Mouse (Mus musculus): Measurements from ENCODE around the gene Suclg1.

Gene Suclg1

GRCm38 (mm10) chr6:73248237-73249048 is at the start of gene Suclg1:
Suclg1 (plus strand) TSS chr6:73248382.
- in situ Hi-C loops (cut with MboI; ENCODE audit: low pct_unique_long_range_greater_than_20kb in 1 of 2, low sequenced_read_pairs in 2 of 2, unreplicated experiment in 1 of 2), result no loop called here

GRCm38 (mm10) chr6:73203724-73204123 is 44.5 kb upstream of the Suclg1 start:
- in situ Hi-C loops (cut with MboI; ENCODE audit: low pct_unique_long_range_greater_than_20kb in 1 of 2, low sequenced_read_pairs in 2 of 2, unreplicated experiment in 1 of 2), result no loop called here

GRCm38 (mm10) chr6:73204937-73205336 is 43.2 kb upstream of the Suclg1 start:
- in situ Hi-C loops (cut with MboI; ENCODE audit: low pct_unique_long_range_greater_than_20kb in 1 of 2, low sequenced_read_pairs in 2 of 2, unreplicated experiment in 1 of 2), result no loop called here

DNA sequence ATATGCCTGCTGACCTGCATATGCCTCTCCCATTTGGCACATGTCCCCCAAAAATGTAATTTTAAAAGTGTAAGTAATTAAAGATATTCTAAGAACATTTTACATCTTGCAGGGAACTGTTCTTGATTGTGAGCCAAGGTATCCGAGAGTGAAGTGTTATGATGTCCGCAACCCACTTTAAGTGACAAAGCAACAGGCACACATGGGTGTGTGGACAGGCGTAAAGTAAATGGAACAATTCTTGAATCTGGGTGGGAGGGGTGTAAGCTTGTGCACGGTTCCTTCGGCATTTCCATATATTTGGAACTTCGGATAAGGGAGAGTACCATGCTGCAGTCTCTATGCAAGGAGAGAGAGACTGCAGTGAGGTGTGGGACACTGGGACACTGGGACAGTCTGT is 38.6 kb upstream of the Suclg1 start:
- in situ Hi-C loops (cut with MboI; ENCODE audit: low pct_unique_long_range_greater_than_20kb in 1 of 2, low sequenced_read_pairs in 2 of 2, unreplicated experiment in 1 of 2), result no loop called here

GRCm38 (mm10) chr6:73210445-73210972 is 37.7 kb upstream of the Suclg1 start:
- in situ Hi-C loops (cut with MboI; ENCODE audit: low pct_unique_long_range_greater_than_20kb in 1 of 2, low sequenced_read_pairs in 2 of 2, unreplicated experiment in 1 of 2), result no loop called here

DNA sequence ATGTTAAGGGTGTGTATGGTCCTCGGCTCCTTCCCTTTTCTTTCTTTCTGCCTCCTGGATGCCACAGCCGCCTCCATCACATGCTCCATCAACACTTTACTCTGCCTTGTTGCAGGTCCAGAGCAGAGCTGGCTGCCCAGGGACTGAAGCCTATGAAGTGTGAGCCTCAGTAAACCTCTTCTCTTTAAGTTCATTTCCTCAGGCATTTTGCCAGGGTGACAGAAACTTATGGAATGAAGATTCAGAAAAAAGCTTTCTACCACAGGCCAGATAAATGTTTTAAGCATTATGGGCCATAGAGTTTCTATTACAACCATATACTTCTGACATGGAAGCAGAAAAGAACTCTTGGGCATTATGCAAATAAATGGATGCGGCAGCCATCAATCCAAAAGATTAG is 37.1 kb upstream of the Suclg1 start:
- in situ Hi-C loops (cut with MboI; ENCODE audit: low pct_unique_long_range_greater_than_20kb in 1 of 2, low sequenced_read_pairs in 2 of 2, unreplicated experiment in 1 of 2), result no loop called here

GRCm38 (mm10) chr6:73211602-73212001 is 36.6 kb upstream of the Suclg1 start:
- in situ Hi-C loops (cut with MboI; ENCODE audit: low pct_unique_long_range_greater_than_20kb in 1 of 2, low sequenced_read_pairs in 2 of 2, unreplicated experiment in 1 of 2), result no loop called here

- in situ Hi-C loops (cut with MboI; ENCODE audit: low pct_unique_long_range_greater_than_20kb in 1 of 2, low sequenced_read_pairs in 2 of 2, unreplicated experiment in 1 of 2), result loop anchor here in 1 of 2 experiments (10.0 kb wide), 2 partner anchors 77 to 177 kb away; no protein-coding TSS in a partner anchor
Measured at GRCm38 (mm10) chr6:73221189-73221957, 26.8 kb upstream of the Suclg1 start, which contains the start of gene Dnah6. Dnah6 (minus strand) TSS chr6:73221651.

DNA sequence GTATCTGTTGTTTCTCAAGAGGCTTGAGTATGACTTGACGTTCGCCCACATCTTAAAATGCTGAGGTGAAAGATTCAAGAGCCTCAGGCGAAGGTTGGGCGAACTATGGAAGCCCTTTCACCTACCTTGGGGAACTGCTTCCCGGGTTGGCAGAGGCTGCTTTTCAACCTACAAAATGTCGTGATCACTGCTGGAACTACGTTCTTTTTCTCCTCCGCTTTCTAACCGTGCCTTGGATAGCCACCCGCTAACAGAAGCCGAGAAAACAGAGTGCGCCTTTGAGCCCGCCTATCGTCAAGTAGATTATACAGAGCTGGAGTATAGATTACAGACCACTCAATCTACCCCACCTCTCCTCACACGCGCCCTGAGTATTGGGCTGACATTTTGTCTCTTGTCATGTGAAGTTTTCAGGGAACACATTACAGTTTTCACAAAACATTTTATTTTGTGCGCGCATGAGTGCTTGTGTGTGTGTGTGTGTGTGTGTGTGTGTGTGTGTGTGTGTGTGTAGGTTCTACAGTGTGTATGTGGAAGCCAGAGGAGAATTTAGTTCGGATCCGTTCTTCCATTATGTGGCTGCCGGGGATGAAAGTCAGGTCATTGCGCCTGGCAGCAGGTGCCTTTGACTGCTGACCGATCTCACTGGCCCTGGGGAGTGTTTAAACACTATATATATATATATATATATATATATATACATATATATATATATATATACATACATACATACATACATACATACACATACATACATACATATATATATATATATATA is 26.0 kb upstream of the Suclg1 start:
- in situ Hi-C loops (cut with MboI; ENCODE audit: low pct_unique_long_range_greater_than_20kb in 1 of 2, low sequenced_read_pairs in 2 of 2, unreplicated experiment in 1 of 2), result loop anchor here in 1 of 2 experiments (10.0 kb wide), 2 partner anchors 77 to 177 kb away; no protein-coding TSS in a partner anchor

DNA sequence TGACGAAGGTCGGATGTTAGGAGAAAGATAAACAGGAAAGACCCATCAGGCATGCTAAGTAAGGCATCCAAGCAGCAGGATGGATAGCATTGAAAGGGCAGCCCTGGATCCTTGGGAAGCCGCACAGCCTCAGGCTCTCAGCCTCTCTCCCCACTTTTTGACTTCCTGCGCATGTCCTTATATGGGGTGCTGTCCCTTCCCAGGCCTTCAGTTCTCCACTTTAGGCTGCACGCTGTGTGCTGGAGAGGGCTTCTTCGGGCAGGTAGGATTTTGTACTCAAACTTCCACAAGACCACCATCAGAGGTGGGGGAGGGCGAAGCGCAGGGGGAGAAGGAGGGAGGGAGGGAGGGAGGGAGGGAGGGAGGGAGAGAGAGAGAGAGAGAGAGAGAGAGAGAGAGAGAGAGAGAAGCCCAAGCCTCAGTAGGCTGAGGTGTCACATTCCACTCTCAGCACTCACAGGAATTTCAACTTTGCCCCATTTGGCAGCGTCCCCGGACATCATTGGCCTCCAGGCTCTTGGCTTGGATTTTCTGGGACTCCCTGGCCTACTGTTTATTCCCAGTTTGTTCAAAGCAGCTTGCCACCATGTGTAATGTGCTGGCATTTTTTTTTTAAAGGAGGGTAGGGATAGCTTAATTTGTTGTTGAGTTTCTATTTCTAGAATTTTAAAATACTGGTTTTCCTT is 25.2 kb upstream of the Suclg1 start:
- in situ Hi-C loops (cut with MboI; ENCODE audit: low pct_unique_long_range_greater_than_20kb in 1 of 2, low sequenced_read_pairs in 2 of 2, unreplicated experiment in 1 of 2), result loop anchor here in 1 of 2 experiments (10.0 kb wide), 2 partner anchors 78 to 178 kb away; no protein-coding TSS in a partner anchor

GRCm38 (mm10) chr6:73227376-73228158 is 20.6 kb upstream of the Suclg1 start:
- in situ Hi-C loops (cut with MboI; ENCODE audit: low pct_unique_long_range_greater_than_20kb in 1 of 2, low sequenced_read_pairs in 2 of 2, unreplicated experiment in 1 of 2), result loop anchor here in 1 of 2 experiments (10.0 kb wide), 2 partner anchors 83 to 183 kb away; no protein-coding TSS in a partner anchor

DNA sequence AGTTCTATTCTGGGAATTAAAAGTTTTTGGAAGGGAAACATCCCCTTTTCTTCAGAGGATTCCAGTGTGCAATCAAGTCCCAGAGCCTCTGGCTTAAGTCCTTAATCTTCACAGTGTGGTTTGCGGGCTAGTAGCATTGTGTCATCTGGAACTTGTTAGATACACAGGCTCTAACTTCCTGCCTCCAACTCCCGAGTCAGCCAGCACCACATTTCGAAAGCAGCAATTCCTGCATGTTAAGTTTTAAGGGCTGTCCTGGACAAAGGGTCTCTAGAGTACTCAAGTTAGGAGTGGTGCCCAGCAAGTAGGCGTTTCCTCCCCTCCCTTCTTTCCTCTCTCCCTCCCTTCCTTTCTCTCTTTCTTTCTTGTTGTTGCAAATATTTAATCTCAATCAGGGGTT is 19.8 kb upstream of the Suclg1 start:
- in situ Hi-C loops (cut with MboI; ENCODE audit: low pct_unique_long_range_greater_than_20kb in 1 of 2, low sequenced_read_pairs in 2 of 2, unreplicated experiment in 1 of 2), result loop anchor here in 1 of 2 experiments (10.0 kb wide), 2 partner anchors 84 to 184 kb away; no protein-coding TSS in a partner anchor

DNA sequence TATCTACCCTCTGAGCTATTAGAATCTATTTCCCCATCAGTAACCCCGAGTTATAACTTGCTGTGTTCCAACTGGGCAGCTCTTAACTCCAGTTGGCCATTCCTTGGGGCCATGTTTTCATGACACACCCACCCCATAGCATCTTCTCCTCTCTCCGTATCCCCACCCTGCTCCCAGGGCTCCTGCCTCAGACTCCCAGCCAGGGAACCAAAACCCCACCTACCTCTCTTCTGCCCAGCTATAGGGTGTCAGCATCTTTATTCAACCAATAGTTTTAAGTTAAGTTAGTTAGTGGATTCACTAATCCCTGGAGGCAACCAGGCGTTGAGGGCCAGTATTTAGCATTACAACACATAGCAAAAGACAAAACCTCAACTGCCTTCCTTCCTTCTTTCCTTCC is 19.3 kb upstream of the Suclg1 start:
- in situ Hi-C loops (cut with MboI; ENCODE audit: low pct_unique_long_range_greater_than_20kb in 1 of 2, low sequenced_read_pairs in 2 of 2, unreplicated experiment in 1 of 2), result loop anchor here in 1 of 2 experiments (10.0 kb wide), 2 partner anchors 84 to 184 kb away; no protein-coding TSS in a partner anchor

DNA sequence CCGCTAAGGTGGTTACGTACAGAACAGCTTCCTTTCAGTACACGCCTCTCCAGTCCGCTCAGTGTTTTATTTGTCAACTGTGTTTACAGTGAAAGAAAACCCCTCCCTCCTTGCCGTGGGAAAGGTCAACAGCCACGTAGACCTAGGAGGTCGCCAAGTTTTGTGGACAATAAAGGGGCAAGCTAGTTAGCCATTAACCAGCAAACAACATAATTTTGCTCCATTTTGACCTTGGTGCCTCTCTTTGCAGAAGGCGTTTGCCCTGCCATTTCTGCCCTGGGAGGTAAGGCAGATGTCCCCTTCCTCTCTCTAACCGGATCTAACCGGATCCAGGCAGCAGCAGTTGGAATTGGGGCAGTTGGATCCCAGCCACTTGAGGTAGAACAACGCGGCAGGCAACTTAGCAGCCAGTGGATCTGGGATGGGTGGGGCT is 16.0 kb upstream of the Suclg1 start:
- in situ Hi-C loops (cut with MboI; ENCODE audit: low pct_unique_long_range_greater_than_20kb in 1 of 2, low sequenced_read_pairs in 2 of 2, unreplicated experiment in 1 of 2), result loop anchor here in 1 of 2 experiments (10.0 kb wide), 1 partner anchor 307 kb away; no protein-coding TSS in a partner anchor

GRCm38 (mm10) chr6:73233202-73233726 is 14.9 kb upstream of the Suclg1 start:
- in situ Hi-C loops (cut with MboI; ENCODE audit: low pct_unique_long_range_greater_than_20kb in 1 of 2, low sequenced_read_pairs in 2 of 2, unreplicated experiment in 1 of 2), result loop anchor here in 1 of 2 experiments (10.0 kb wide), 1 partner anchor 308 kb away; no protein-coding TSS in a partner anchor

GRCm38 (mm10) chr6:73234302-73234900 is 13.8 kb upstream of the Suclg1 start:
- in situ Hi-C loops (cut with MboI; ENCODE audit: low pct_unique_long_range_greater_than_20kb in 1 of 2, low sequenced_read_pairs in 2 of 2, unreplicated experiment in 1 of 2), result loop anchor here in 1 of 2 experiments (10.0 kb wide), 1 partner anchor 310 kb away; no protein-coding TSS in a partner anchor

Measured in mouse embryonic stem cell (cell line).